Mouse (Mus musculus) midbrain, embryonic 14.5 days (tissue): ENCODE data around the gene Ier5l. TPM values are rescaled to one million over a fixed set of nuclear protein-coding genes. Genes with fewer than 3 reads are reported as not detected.

Experiments
- ATAC-seq: fragments of 200-750 bp; cut with Nextera tagmentation; 2 replicates; pipeline ENCODE4 v1.8.0; 2017; ENCODE audit warnings: moderate number of reproducible peaks, moderate library complexity; ENCODE audit not compliant: low FRiP score, low TSS enrichment
- DNase-seq: peaks from one replicate; pipeline ENCODE4 v3.0.0-alpha.2; 2015
- H3K27ac ChIP-seq: fragments of 300-500 bp; sonication (generic); replicated peaks from 2 replicates; pipeline ENCODE4 v1.5.1; 2014; ENCODE audit warnings: mild to moderate bottlenecking, low read depth, low read length, moderate library complexity
- H3K27me3 ChIP-seq: fragments of 300-500 bp; sonication (generic); 2 replicates; pipeline ENCODE4 v1.6.1; 2014; ENCODE audit warnings: low read length, control low read depth, mixed read lengths; ENCODE audit not compliant: control insufficient read depth, insufficient read depth
- H3K36me3 ChIP-seq: fragments of 300-500 bp; sonication (generic); 2 replicates; pipeline ENCODE4 v1.6.1; 2014; ENCODE audit warnings: low read length, control low read depth; ENCODE audit not compliant: control insufficient read depth, insufficient read depth
- H3K4me1 ChIP-seq: fragments of 300-500 bp; sonication (generic); 2 replicates; pipeline ENCODE4 v1.6.1; 2014; ENCODE audit warnings: mild to moderate bottlenecking, antibody characterized with exemption, low read length, control low read depth; ENCODE audit not compliant: control insufficient read depth, insufficient read depth
- H3K4me2 ChIP-seq: fragments of 300-500 bp; sonication (generic); 2 replicates; pipeline ENCODE4 v1.6.1; 2014; ENCODE audit warnings: mild to moderate bottlenecking, low read length, moderate library complexity
- H3K4me3 ChIP-seq: fragments of 300-500 bp; sonication (generic); replicated peaks from 2 replicates; pipeline ENCODE4 v1.5.1; 2014; ENCODE audit warnings: low read depth, low read length
- H3K9ac ChIP-seq: fragments of 300-500 bp; sonication (generic); replicated peaks from 2 replicates; pipeline ENCODE4 v1.6.1; 2014; ENCODE audit warnings: mild to moderate bottlenecking, low read length, moderate library complexity
- H3K9me3 ChIP-seq: fragments of 300-500 bp; sonication (generic); 2 replicates; pipeline ENCODE4 v1.6.1; 2016; ENCODE audit warnings: low read length, control low read depth, mixed read lengths; ENCODE audit not compliant: control insufficient read depth
- WGBS: fragments of 180-500 bp; shearing (Covaris S2); extraction: QIAGEN DNeasy Blood & Tissue Kit; methylation state at CpG from one replicate; pipeline ENCODE4 v1.1.7; 2014; 5-methylcytosine and 5-hydroxymethylcytosine counted together
- polyA plus RNA-seq: library from polyadenylated mRNA; unstranded; fragments of >200 nt; fragmentation: Nextera tagmentation; extraction: Ambion mirVana; gene quantifications from 2 replicates; pipeline ENCODE4 v1.2.1, GENCODE M21; 2014

Ier5l gene
- polyA plus RNA-seq, 1 experiment from 2014 or later: 3.7 TPM

- H3K9ac ChIP-seq: peak overlapping the region; percentile 21
- peaks cover 14% of the 10 kb centered on the region for H3K4me1 ChIP-seq
- H3K27me3 ChIP-seq: no peaks in the 10 kb centered on the region
- no peak overlapping the region; the same call in 1 of the 2 replicates for H3K27ac ChIP-seq
- H3K4me3 ChIP-seq: no peak overlapping the region
- no peaks in the 10 kb centered on the region for H3K36me3 ChIP-seq
- H3K9me3 ChIP-seq: no peaks in the 10 kb centered on the region
- DNase-seq: peak; percentile 52
- ATAC-seq: peak; percentile 62; the same call in 1 of the 2 replicates
- H3K4me2 ChIP-seq: peak overlapping the region; percentile 38
- whole genome bisulfite sequencing: 6% methylated on average over 9 of the region's 9 CpGs
These were observed 10.1 kb downstream of the Ier5l start for GRCm38 (mm10) chr2:30463904-30464330.

- ATAC-seq (no peak), DNase-seq (no peak)
- Histone ChIP-seq H3K4me1 (peaks cover 8% of the 10 kb centered on the region; the same call in 1 of the 2 replicates), H3K4me3 (no peak overlapping the region), H3K4me2 (peak overlapping the region; percentile 38; the same call in 1 of the 2 replicates), H3K9ac (peak overlapping the region; percentile 21), H3K9me3 (no peaks in the 10 kb centered on the region), H3K27ac (no peak overlapping the region; the same call in 1 of the 2 replicates), H3K27me3 (no peaks in the 10 kb centered on the region), H3K36me3 (no peaks in the 10 kb centered on the region)
- 37% methylated on average over 5 of the region's 5 CpGs for WGBS
These were observed 10.7 kb downstream of the Ier5l start for GRCm38 (mm10) chr2:30463341-30463761.

DNA sequence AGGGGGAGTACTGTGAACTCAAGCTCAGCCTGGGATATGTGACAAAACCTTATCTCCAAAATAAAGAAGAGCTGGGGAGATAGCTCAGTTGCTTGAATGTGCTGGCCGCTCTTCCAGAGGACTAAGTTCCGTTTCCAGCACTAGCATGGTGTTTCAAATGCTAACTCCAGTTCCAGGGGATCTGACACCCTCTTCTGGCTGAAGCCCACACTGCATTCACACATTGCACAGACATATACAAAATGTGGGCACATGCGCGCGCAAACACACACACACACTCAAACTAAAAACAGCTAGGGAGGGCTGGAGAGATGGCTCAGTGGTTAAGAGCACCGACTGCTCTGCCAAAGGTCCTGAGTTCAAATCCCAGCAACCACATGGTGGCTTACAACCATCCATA lies 14.8 kb downstream of the Ier5l start:
- H3K9ac ChIP-seq: no peak overlapping the region
- H3K36me3 ChIP-seq: no peaks in the 10 kb centered on the region
- no peak overlapping the region for H3K27ac ChIP-seq
- H3K9me3 ChIP-seq: no peaks in the 10 kb centered on the region
- WGBS: 92% methylated on average over 6 of the region's 6 CpGs
- no peak for DNase-seq
- ATAC-seq: no peak
- H3K4me1 ChIP-seq: peaks cover 8% of the 10 kb centered on the region; the same call in 1 of the 2 replicates
- H3K27me3 ChIP-seq: no peaks in the 10 kb centered on the region
- H3K4me2 ChIP-seq: no peak overlapping the region
- no peak overlapping the region for H3K4me3 ChIP-seq

DNA sequence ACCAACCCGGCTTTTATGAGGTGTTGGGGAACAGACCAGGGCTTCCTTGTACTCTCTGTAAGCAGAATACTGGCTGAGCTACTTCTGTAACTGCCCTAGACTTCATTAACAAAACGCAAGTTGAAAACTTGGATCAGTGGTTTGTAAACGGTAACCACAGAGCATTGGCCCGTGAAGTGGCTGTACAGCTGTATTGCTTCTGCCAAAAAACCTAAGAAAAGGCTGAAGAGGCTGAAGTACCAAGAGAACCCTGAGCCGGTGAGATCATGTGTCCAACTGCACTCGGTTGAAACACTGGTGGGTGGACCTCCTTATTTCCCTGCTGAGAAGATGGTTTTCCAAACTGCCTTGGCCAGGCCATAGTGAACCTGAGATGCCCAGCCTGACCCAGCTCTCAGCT lies 15.7 kb downstream of the Ier5l start:
- 89% methylated on average over 6 of the region's 6 CpGs for WGBS
- H3K27me3 ChIP-seq: no peaks in the 10 kb centered on the region
- 0 out of 2 replicates have a peak, but pooled peaks cover under 1% of the 10 kb centered on the region for H3K4me1 ChIP-seq
- H3K27ac ChIP-seq: no peak overlapping the region
- no peak overlapping the region for H3K4me3 ChIP-seq
- H3K4me2 ChIP-seq: no peak overlapping the region
- no peak overlapping the region for H3K9ac ChIP-seq
- DNase-seq (no peak), ATAC-seq (no peak)
- H3K36me3 ChIP-seq: no peaks in the 10 kb centered on the region
- no peaks in the 10 kb centered on the region for H3K9me3 ChIP-seq

GRCm38 (mm10) chr2:30456104-30456980 lies 17.7 kb downstream of the Ier5l start:
- no peaks in the 10 kb centered on the region for H3K9me3 ChIP-seq
- no peaks in the 10 kb centered on the region for H3K4me1 ChIP-seq
- DNase-seq (no peak), ATAC-seq (no peak)
- no peak overlapping the region for H3K4me3 ChIP-seq
- no peaks in the 10 kb centered on the region for H3K36me3 ChIP-seq
- H3K27ac ChIP-seq: no peak overlapping the region
- H3K4me2 ChIP-seq: no peak overlapping the region
- H3K27me3 ChIP-seq: no peaks in the 10 kb centered on the region
- no peak overlapping the region for H3K9ac ChIP-seq
- WGBS: 79% methylated on average over 13 of the region's 13 CpGs

DNA sequence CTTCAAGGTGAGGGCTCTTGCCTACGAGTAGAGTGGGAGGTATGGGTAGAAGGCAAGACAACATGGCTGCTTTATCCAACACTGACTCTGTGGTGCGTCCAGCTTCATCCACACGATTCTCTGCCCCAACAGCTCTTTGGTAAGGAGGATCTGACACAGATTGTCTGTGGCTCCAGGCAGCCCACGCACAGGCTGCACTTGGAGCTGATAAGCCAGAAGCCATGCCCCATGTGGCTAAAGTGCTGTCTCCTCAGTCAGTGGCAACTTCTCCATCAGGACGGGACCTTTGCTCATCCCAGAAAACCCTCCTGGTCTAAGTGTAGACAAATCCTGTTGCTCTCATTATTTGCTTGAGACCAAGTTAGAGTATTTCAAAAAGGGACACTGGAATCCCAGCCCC lies 19.4 kb downstream of the Ier5l start:
- no peak for ATAC-seq
- H3K9me3 ChIP-seq: no peaks in the 10 kb centered on the region
- H3K4me3 ChIP-seq: no peak overlapping the region
- H3K4me1 ChIP-seq: no peaks in the 10 kb centered on the region
- H3K9ac ChIP-seq: no peak overlapping the region
- H3K36me3 ChIP-seq: peaks cover 10% of the 10 kb centered on the region
- 80% methylated on average over 5 of the region's 5 CpGs for WGBS
- H3K27me3 ChIP-seq: no peaks in the 10 kb centered on the region
- H3K27ac ChIP-seq: no peak overlapping the region
- DNase-seq: no peak
- H3K4me2 ChIP-seq: no peak overlapping the region

DNA sequence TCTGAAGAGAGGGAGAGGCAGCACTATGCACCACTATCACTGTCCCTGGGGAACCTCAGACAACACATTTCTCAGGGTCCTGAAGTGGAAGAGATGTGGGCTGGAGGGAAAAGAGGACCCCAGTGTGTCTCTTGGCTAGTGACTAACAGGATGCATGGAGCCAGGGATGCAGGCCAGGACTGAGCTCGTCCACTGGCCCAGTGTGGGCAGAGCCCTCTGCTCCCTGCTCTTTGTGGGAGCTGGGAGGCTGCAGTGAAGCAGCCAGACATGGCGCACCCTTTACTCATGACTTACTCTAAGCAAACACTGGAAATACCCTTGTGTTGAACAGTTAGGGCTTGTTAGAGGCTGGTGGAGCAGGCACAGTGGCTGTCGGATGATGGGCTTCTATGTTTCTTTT lies 20.4 kb downstream of the Ier5l start:
- Histone ChIP-seq H3K4me2 (no peak overlapping the region), H3K36me3 (peaks cover 12% of the 10 kb centered on the region), H3K4me3 (no peak overlapping the region), H3K9ac (no peak overlapping the region), H3K4me1 (no peaks in the 10 kb centered on the region), H3K9me3 (no peaks in the 10 kb centered on the region), H3K27ac (0 out of 2 replicates have a peak overlapping the region, but pooled peaks have one; percentile 41), H3K27me3 (no peaks in the 10 kb centered on the region)
- ATAC-seq (no peak), DNase-seq (no peak)
- WGBS: 86% methylated on average over 3 of the region's 3 CpGs

GRCm38 (mm10) chr2:30451525-30451924 lies 22.5 kb downstream of the Ier5l start:
- no peaks in the 10 kb centered on the region for H3K27me3 ChIP-seq
- H3K27ac ChIP-seq: no peak overlapping the region
- ATAC-seq: no peak
- no peak overlapping the region for H3K4me2 ChIP-seq
- no peaks in the 10 kb centered on the region for H3K4me1 ChIP-seq
- no peak for DNase-seq
- WGBS: 88% methylated on average over 3 of the region's 3 CpGs
- H3K36me3 ChIP-seq: peaks cover 20% of the 10 kb centered on the region
- no peak overlapping the region for H3K9ac ChIP-seq
- H3K4me3 ChIP-seq: no peak overlapping the region
- no peaks in the 10 kb centered on the region for H3K9me3 ChIP-seq

GRCm38 (mm10) chr2:30450530-30450929 lies 23.5 kb downstream of the Ier5l start:
- ATAC-seq (no peak), DNase-seq (no peak)
- Histone ChIP-seq H3K27me3 (no peaks in the 10 kb centered on the region), H3K27ac (no peak overlapping the region), H3K4me1 (no peaks in the 10 kb centered on the region), H3K9ac (no peak overlapping the region), H3K4me3 (no peak overlapping the region), H3K4me2 (no peak overlapping the region), H3K36me3 (peaks cover 30% of the 10 kb centered on the region), H3K9me3 (no peaks in the 10 kb centered on the region)
- WGBS: 70% methylated on average over 1 of the region's 1 CpGs
